Mouse (Mus musculus) urinary bladder, postnatal 25 days (tissue): ENCODE measurements around the gene Dpep2nb.
"Not testable (repeated sequence)": the region's sequence is repeated elsewhere in the genome, so short reads cannot be mapped to it uniquely, and the experiment has no call there.

Experiments
- DNase-seq: peaks from one replicate; pipeline ENCODE4 v3.0.0; 2022; ENCODE audit warnings: low spot score

Gene Dpep2nb

DNA sequence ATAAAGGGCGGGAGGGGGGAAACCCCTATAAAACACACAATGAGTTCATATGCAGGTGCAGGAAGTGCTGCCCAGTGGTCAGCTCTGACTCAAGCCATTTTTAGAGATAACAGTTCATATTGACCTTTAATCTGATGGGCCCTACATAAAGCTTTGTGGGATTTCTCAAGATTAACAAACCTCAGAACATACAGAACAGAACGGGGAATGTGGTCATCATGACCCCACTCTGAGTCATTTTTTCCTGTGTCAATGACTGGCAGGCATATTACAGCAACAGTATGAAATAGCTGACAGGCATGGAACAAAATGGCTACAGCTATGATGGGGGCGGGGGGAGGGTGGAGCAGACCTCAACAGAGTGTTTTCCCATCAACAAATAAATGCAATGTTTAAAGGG, 1.4 kb upstream of the Dpep2nb start:
- no peak for DNase-seq

- no peak for DNase-seq
Measured at GRCm38 (mm10) chr8:106006413-106006812, 638 bp upstream of the Dpep2nb start.

- no peak for DNase-seq
Measured at GRCm38 (mm10) chr8:106004538-106005207, 1.1 kb downstream of the Dpep2nb start.

- DNase-seq, result no peak
Measured at GRCm38 (mm10) chr8:106001908-106002307, 3.9 kb downstream of the Dpep2nb start.

DNA sequence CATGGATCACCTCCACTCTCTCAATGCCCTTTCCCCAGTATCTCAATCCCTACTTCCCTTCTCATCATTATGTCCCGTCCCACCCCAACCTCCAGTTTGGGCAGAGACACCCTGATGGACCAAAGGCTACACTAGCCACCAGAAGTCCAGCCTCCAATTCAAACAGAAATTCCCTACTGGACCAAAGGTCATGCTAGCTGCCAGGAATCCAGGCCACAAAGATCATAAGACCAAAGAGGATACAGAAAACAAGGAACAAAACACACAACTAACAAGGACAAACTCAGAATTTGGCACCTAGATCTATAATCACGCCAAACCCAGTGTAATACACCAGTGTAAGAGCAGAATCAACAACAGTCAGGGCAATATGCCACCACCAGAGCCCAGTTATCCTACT, 6.8 kb downstream of the Dpep2nb start:
- no peak for DNase-seq

DNA sequence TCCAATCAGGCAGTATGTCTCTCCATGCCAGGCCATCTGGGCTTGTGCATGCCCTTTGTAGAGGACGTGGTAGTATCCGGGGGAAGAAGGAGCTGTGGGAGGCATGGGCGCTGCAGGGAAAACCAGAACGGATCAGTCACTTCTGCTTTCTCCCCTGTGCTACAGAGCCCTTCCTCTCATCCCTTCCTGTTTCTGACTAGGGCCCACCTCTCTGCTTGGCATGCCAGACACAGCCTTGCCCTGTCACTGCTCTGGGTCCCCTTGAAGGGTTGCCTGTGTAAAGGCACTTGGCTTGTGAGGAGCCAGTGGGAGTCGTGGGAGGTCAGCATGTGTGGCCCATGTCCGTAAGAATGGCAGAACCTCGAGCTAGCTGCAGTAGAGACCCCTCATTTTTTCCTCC, 9.4 kb downstream of the Dpep2nb start:
- no peak for DNase-seq

- no peak for DNase-seq
Measured at GRCm38 (mm10) chr8:105993226-105993625, 12.5 kb downstream of the Dpep2nb start.

DNA sequence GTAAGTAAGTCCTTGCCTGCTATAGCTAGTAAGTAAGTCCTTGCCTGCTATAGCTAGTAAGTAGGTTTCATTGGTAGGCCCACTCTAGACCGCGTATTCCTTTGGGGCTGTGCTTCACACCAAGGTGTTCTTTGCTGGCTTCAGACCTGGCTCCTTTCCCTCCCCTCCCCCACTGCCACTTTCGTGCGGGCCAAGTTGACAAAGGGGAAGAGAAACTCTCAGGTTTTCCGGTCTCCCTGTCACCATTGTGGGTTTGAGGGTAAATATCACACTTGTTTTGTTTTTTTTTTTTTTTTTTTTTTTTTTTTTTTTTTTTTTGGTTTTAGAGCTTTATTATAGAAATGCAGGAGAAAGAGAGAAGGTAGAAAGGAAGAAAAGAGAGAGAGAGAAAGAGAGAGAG, 13.3 kb downstream of the Dpep2nb start:
- DNase-seq, result no peak

- DNase-seq, result no peak
Measured at GRCm38 (mm10) chr8:105991546-105991945, 14.2 kb downstream of the Dpep2nb start.

DNA sequence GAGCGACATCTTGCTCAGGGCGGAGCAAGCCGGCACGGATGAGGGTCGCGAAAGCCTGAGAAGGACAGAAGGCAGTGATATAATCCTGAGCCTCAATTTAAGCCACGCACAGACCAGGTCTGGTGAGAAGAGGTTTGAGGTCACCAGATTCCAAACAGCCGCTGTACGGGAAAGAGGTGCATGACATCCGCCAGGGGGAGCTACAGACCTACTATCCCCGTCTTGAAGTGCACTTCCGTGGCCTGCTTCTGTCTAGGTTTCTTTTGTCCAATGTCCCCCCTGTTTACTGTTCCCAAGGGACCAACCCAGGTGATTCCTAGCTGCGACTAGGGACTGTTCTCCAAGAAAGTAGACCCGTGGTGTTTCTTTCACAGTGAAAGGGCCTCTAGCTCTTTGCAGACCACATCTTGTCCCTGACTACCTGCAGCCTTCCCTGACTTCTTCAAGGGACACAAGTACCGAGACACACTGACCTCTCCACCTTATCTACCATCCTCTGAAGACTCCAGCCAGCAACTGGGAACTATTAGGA, 14.9 kb downstream of the Dpep2nb start, which contains the start of gene Dus2:
Gene Dus2 (plus strand): TSS at position 482 of the 532 bp plus-strand sequence.
- DNase-seq, result peak; percentile 90

DNA sequence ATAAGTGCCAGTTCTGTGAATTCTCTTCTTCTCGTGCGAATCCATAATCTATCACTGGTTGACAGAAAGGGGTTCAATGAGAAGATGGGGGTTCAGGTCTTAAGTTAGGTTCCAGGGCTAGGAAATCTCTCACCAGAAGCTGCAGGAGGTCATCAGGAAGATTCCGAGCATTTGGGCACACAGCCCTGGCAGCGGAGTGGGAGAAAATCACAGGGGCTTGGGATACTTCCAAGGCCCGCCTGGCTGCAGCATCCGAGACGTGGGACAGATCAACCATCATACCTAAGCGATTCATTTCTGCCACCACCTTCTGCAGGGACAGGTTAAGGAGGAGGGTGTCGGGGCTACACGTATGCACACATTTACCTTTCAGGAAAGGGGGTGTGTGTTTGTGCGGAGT, 17.2 kb downstream of the Dpep2nb start:
- no peak for DNase-seq

- DNase-seq, result not testable (repeated sequence)
Measured at GRCm38 (mm10) chr8:105983406-105983805, 22.4 kb downstream of the Dpep2nb start.

GRCm38 (mm10) chr8:105981146-105981545, 24.6 kb downstream of the Dpep2nb start:
- no peak for DNase-seq

DNA sequence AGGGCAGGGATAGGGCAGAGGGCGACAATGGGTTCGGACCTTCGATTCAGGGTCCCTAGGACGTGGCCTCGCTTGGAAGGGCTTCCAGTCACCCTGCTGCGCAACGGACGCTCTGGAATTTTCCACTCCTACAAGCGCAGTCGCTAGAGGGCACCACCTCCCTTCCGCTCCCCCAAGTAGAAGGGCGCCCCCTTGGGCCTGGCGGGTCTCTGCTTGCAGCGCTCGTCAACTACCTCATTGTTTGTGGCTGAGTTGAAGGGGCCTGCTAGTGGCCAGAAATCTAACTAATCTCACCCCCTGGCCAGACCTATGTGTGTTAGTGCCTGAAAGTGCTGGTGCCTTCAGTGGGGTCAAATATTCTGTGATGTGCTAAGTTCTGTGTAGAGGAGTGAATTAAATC, 26.4 kb downstream of the Dpep2nb start, which contains the start of gene Dpep3:
Gene Dpep3 (minus strand): TSS at position 105 of the 400 bp plus-strand sequence.
- no peak for DNase-seq

- DNase-seq, result no peak
Measured at GRCm38 (mm10) chr8:105975363-105975762, 30.4 kb downstream of the Dpep2nb start.

GRCm38 (mm10) chr8:105971019-105971720, 34.6 kb downstream of the Dpep2nb start:
- DNase-seq, result no peak

DNA sequence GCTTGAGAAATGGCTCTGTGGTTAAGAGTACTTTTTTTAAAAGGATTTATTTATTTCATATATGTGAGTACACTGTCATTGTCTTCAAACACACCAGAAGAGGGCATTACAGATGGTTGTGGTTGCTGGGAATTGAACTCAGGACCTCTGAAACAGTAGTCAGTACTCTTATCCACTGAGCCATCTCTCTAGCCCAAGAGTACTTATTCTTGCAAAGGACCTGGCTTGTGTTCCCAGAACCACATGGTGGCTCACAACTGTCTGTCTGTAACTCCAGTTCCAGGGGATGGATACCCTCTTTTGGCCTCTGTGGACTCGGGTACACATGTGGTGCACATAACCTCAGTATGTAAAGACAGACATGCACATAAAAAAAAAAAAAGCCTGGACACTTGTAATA, 36.4 kb downstream of the Dpep2nb start:
- DNase-seq, result no peak

- DNase-seq, result no peak
Measured at GRCm38 (mm10) chr8:105966692-105967311, 39.0 kb downstream of the Dpep2nb start.

DNA sequence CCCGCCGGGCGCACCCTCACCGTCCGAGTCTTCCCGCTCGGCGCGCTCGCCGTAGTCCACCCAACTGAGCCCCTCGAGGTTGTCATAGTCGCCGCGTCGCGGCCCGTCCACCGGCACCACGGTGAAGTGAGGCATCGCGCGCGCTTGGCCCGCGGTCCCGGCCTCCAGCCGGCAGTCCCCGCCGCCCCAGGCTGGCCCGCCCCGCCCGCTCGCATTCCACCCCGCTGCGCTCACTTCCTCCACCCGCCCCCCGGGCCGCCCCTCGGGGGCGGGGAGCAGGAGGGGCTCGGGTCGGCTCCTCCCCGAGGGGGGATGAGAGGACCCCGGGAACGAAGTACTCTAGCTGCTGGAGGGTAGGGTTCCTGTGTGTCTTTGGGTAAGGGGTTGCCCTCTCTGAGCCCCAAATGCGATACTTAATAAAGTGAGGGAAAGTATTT, 39.9 kb downstream of the Dpep2nb start, which contains the start of gene Slc12a4:
Gene Slc12a4 (minus strand): TSS at position 193 of the 437 bp plus-strand sequence.
- peak; percentile 72 for DNase-seq

DNA sequence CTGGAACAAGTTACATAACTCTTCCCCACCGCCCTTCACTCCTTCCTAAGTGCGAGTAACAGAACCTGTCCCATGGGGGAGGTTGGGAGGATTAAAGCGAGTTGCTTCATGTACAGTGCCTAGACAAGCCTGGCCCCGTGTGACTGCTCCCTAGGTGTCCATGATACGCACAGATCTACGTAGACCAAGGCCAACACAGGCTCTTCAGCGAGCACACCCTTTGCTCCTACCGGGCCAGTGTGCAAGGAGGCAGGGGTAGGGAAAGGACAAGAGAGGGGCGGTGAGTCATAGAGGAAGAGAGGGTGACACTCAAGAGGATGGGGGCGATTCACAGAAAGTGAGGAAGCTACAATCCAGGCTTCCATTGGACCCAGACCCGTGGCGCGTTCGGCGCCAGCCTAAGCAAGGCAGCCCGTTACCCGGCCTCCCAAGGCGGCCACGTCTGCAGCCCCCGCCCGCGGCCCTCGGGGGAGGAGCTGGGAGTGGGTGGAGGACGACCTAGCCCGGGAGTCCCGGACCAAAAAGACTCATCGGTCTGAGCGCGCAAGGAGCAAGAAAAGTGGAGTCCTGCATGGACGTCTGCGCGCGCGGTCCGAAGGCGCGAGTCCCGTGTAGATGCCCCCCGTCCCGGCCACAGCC, 40.4 kb downstream of the Dpep2nb start:
- peak; percentile 48 for DNase-seq

DNA sequence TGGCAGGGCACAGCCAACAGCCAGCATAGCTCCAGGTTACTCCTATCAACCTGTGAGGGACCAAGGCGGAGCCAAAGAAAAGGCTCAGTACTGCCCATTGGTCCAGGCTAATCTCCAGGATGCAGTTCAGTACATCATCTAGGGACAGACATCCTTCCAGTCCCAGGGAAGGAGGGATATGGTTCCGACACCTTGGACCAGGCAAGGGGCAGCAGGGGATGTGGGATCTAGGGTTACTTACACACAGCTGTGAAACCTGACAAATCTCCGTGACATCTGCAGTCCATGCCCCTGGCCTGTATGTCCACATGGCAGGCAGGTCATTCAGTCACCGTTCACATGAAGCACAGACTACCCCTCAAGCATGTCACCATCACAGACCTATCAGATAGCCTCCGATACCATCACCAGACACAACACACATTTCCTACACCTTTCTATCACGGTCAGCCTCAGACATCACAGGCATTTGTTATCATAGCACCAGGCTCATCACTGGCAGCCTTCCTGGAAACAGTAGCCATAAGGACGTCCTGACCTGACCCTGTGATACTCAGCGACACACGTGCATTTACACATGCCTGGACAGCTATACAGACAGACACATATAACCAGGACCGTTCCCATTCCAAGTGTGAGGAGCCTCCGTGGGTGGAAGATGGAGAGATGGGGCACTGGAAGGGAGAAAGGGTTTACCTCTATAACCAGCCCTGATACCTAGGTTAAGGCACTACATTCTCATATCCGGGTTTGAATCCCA, 41.1 kb downstream of the Dpep2nb start:
- DNase-seq, result no peak
